Mouse (Mus musculus) embryonic facial prominence, embryonic 12.5 days (tissue): ENCODE results near the gene Dbil5. TPM values are rescaled to one million over a fixed set of nuclear protein-coding genes. Genes with fewer than 3 reads are reported as not detected.
A peak's percentile ranks its signal among the peaks of the same experiment; 100 is the strongest.
"Not testable (repeated sequence)": the region's sequence is repeated elsewhere in the genome, so short reads cannot be mapped to it uniquely, and the experiment has no call there.

Experiments
- ATAC-seq: fragments of 200-750 bp; cut with Nextera tagmentation; 2 replicates; pipeline ENCODE4 v1.8.0; 2017; ENCODE audit not compliant: insufficient number of reproducible peaks, insufficient read depth, low FRiP score, low TSS enrichment
- H3K27ac ChIP-seq: fragments of 300-500 bp; sonication (generic); 2 replicates; pipeline ENCODE4 v1.5.1; 2016; ENCODE audit warnings: mild to moderate bottlenecking
- H3K27me3 ChIP-seq: fragments of 300-500 bp; sonication (generic); 2 replicates; pipeline ENCODE4 v1.6.1; 2016; ENCODE audit warnings: mild to moderate bottlenecking, moderate library complexity
- H3K36me3 ChIP-seq: fragments of 300-500 bp; sonication (generic); 2 replicates; pipeline ENCODE4 v1.6.1; 2016; ENCODE audit warnings: mild to moderate bottlenecking
- H3K4me1 ChIP-seq: fragments of 300-500 bp; sonication (generic); 2 replicates; pipeline ENCODE4 v1.6.1; 2016
- H3K4me2 ChIP-seq: fragments of 300-500 bp; sonication (generic); replicated peaks from 2 replicates; pipeline ENCODE4 v1.6.1; 2016; ENCODE audit warnings: mild to moderate bottlenecking, moderate library complexity
- H3K4me3 ChIP-seq: fragments of 300-500 bp; sonication (generic); 2 replicates; pipeline ENCODE4 v1.5.1; 2016; ENCODE audit warnings: mild to moderate bottlenecking
- H3K9ac ChIP-seq: fragments of 300-500 bp; sonication (generic); 2 replicates; pipeline ENCODE4 v1.6.1; 2016; ENCODE audit warnings: mild to moderate bottlenecking, moderate library complexity
- H3K9me3 ChIP-seq: fragments of 300-500 bp; sonication (generic); 2 replicates; pipeline ENCODE4 v1.6.1; 2016; ENCODE audit warnings: mild to moderate bottlenecking, moderate library complexity
- WGBS: fragments of 180-500 bp; shearing (Covaris S2); methylation state at CpG from one replicate; pipeline ENCODE4 v1.1.7; 2016; 5-methylcytosine and 5-hydroxymethylcytosine counted together
- polyA plus RNA-seq: library from polyadenylated mRNA; unstranded; fragments of >200 nt; fragmentation: Nextera tagmentation; extraction: Ambion mirVana; gene quantifications from 2 replicates; pipeline ENCODE4 v1.2.1, GENCODE M21; 2016

Dbil5 gene
- polyA plus RNA-seq, 1 experiment from 2014 or later: 0.72 TPM

DNA sequence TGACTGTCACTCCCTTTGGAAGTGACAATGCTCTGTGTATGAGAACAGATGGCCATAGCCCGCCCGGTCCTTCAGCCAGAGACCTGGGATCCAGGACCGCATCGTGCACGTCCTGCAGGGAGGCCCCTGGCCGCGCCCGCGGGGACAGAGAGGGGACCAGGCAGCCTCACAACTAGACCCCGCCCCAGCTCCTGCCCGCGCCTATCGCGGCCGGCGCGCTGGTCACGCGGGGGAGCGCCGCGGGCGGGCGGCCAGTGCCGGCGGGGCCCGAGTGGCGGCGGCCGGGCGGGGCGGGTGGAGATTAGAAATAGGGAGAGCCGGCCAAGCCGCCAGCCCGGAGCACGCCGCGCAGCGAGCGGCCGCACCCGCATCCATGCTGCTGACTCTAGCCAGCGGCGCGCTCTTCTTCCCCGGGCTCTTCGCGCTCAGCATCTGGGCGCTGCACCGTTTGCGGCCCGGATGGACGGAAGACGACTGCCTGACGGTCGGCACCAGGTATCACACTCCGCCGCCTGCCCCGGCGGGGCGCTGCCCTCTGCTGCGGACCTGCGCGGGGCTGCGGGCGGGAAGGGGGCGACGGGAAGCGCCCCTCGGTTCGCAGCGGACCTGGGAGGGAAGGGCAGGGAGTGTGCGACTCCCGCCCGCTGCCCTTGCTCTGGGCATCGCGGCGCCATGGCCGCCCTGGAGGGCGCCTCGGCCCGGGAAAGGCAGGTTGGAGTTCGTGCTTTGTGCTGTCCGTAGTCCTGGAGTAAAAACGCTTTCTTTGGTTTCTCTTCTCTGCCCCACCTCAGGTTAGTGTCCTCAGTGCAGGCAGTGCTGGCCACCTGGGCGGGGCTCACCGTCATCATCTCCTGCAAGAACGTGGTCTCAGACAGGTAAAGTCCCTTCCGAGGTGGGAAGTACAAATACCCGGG is 15.4 kb upstream of the Dbil5 start:
- WGBS: under 1% methylated on average over 81 of the region's 90 CpGs
- peak overlapping the region; percentile 84 for H3K27ac ChIP-seq
- H3K36me3 ChIP-seq: 0 out of 2 replicates have a peak, but pooled peaks cover 7% of the 10 kb centered on the region
- no peaks in the 10 kb centered on the region for H3K9me3 ChIP-seq
- peak overlapping the region; percentile 89 for H3K9ac ChIP-seq
- no peaks in the 10 kb centered on the region for H3K27me3 ChIP-seq
- H3K4me2 ChIP-seq: peak overlapping the region; percentile 89
- ATAC-seq: peak; percentile 93
- peak overlapping the region; percentile 86 for H3K4me3 ChIP-seq
- peaks cover 9% of the 10 kb centered on the region; the same call in 1 of the 2 replicates for H3K4me1 ChIP-seq

DNA sequence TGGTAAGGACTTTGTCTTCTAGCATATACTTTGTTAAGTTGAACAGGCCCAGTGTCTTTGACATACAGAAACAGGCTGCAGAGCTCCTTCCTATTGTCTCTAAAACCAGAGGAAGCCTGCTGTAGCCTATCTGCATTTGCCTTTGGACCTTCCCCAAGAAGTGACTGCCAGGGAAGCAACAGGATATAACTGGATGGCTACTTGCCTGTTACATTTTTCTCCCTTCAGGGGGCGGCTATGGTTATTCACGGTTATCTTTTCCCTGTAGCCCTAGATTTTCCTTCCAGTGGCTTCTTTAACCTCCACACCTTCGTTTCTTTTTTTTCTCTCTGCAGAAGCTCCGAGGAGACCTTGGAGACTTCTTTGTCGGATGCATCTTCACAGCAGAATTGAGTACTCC is 10.6 kb upstream of the Dbil5 start:
- no peak for ATAC-seq
- Histone ChIP-seq H3K4me2 (no peak overlapping the region), H3K27ac (no peak overlapping the region), H3K4me1 (peaks cover 9% of the 10 kb centered on the region; the same call in 1 of the 2 replicates), H3K27me3 (no peaks in the 10 kb centered on the region), H3K9ac (no peak overlapping the region), H3K4me3 (no peak overlapping the region), H3K9me3 (no peaks in the 10 kb centered on the region), H3K36me3 (peaks cover 42% of the 10 kb centered on the region)
- 91% methylated on average over 5 of the region's 5 CpGs for WGBS

DNA sequence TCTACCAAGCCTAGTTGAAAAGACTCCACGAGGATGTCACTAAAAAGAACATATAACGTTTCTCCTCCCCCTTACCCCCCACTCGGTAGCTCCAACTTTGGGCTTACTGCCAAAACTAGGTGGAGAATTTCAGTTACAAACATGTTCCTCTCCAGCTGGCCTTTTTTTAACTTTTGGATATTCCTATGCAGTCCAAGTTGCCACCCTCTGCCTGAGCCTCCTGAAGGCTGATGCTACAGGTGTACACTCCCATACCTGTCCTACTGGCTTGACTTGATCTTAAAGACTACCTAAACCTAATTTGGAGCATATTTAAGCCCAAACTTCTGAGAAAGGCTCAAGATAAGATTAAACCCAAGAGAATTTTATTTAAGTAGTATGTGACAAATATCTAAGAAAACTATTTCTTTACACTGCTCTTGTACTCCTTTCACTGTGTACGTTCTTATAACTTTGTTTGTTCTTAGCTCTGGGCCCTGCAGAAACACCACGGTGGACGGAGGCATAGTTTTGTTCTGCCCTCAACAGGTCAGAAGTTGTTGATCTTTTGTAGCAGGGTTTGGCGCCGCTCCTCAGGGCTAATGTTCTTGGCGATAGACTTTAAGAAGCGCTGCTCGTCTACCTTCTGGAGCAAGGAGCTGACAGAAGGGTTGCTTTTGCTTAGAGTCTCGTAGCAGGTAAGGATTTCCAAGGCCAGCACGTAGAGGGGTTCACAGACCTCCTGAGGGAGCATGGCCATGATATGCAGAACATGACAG is 7.0 kb upstream of the Dbil5 start:
- H3K4me1 ChIP-seq: no peaks in the 10 kb centered on the region
- H3K27ac ChIP-seq: no peak overlapping the region
- H3K4me2 ChIP-seq: no peak overlapping the region
- H3K9ac ChIP-seq: no peak overlapping the region
- H3K27me3 ChIP-seq: no peaks in the 10 kb centered on the region
- no peak for ATAC-seq
- peaks cover 68% of the 10 kb centered on the region for H3K36me3 ChIP-seq
- no peaks in the 10 kb centered on the region for H3K9me3 ChIP-seq
- 89% methylated on average over 13 of the region's 13 CpGs for WGBS
- H3K4me3 ChIP-seq: no peak overlapping the region

GRCm38 (mm10) chr11:76211595-76211994 is 5.8 kb upstream of the Dbil5 start:
- H3K4me1 ChIP-seq, ATAC-seq: not testable (repeated sequence)
- peaks cover 61% of the 10 kb centered on the region for H3K36me3 ChIP-seq

GRCm38 (mm10) chr11:76213841-76214240 is 3.6 kb upstream of the Dbil5 start:
- Histone ChIP-seq H3K36me3 (peaks cover 44% of the 10 kb centered on the region), H3K9me3 (no peaks in the 10 kb centered on the region), H3K4me2 (no peak overlapping the region), H3K27me3 (no peaks in the 10 kb centered on the region), H3K27ac (no peak overlapping the region), H3K4me3 (no peak overlapping the region), H3K9ac (no peak overlapping the region), H3K4me1 (no peaks in the 10 kb centered on the region; the same call in 1 of the 2 replicates)
- ATAC-seq: no peak
- WGBS: 70% methylated on average over 5 of the region's 5 CpGs

More at GRCm38 (mm10) chr11:76211595-76211994, 5.8 kb upstream of the Dbil5 start:
- 92% methylated on average over 5 of the region's 6 CpGs for WGBS
- H3K27me3 ChIP-seq, H3K27ac ChIP-seq, H3K9me3 ChIP-seq, H3K4me2 ChIP-seq, H3K4me3 ChIP-seq, H3K9ac ChIP-seq: not testable (repeated sequence)

GRCm38 (mm10) chr11:76215011-76215410 is 2.4 kb upstream of the Dbil5 start:
- Histone ChIP-seq H3K27ac (no peak overlapping the region), H3K4me2 (no peak overlapping the region), H3K36me3 (peaks cover 42% of the 10 kb centered on the region), H3K9me3 (no peaks in the 10 kb centered on the region), H3K4me1 (no peaks in the 10 kb centered on the region; the same call in 1 of the 2 replicates), H3K9ac (no peak overlapping the region), H3K27me3 (no peaks in the 10 kb centered on the region), H3K4me3 (no peak overlapping the region)
- WGBS: 95% methylated on average over 2 of the region's 2 CpGs
- no peak for ATAC-seq

DNA sequence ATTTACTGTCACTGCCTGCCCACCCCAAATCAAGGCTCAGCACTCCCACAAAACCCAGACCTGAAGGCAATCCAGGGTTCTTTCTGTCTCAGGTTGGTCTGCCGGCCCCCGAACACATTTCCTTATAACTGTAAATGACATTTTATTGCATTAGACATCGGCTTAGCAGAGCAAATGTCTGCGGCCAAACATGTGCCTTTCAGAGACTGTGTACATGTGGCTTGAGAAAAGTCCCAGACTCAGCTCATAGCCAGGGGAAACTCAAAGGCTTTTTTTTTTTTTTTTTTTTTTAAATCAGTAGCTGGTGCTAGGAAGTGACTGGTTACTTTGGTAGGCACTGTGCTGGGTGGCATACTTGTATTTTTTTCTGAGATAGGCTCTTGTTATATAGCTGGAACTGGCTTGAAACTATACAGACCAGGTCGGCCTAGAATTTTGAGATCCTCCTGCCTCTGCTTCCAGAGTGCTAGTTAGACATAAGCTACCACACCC is 1.3 kb upstream of the Dbil5 start:
- Histone ChIP-seq H3K27ac (peak overlapping the region; percentile 95; the same call in 1 of the 2 replicates), H3K4me1 (no peaks in the 10 kb centered on the region; the same call in 1 of the 2 replicates), H3K4me2 (peak overlapping the region; percentile 53), H3K9me3 (no peaks in the 10 kb centered on the region), H3K4me3 (peak overlapping the region; percentile 78), H3K27me3 (no peaks in the 10 kb centered on the region), H3K9ac (no peak overlapping the region), H3K36me3 (peaks cover 37% of the 10 kb centered on the region)
- ATAC-seq: no peak
- WGBS: 91% methylated on average over 5 of the region's 5 CpGs

DNA sequence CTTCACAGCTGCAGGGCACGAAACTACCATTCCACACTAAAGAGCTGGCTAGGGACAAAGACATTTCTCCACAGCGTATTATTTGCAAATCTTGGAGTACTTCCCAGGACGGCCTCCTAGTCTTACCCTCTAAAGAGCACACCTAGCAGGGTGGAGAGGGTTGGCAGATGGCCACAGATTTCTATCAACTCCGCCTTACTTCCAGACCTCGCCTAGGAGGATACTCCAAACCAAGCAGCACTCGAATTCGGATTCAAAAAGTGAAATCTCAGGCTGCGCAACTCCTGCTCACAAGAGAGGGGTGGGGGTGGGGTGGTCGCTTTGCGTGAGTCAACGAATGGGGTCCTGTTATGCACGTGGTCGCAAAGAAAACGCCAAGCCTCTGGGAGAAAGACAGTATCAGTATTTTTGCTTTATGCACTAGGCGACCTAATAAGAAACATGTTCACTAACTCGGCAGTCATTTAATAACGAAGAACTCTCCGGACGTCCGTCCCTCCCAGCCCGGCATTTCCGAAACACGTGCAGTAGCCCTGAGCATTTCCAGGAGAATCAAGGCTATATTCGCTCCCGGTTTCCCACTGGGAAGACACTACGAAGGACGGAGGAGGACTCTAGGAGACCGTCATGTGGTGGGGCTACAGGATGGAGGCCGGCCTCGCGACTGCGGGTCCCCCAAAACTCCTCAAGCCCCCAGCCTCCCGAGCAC is 573 bp upstream of the Dbil5 start:
- peaks cover 41% of the 10 kb centered on the region for H3K36me3 ChIP-seq
- ATAC-seq: no peak; the same call in 1 of the 2 replicates
- 3% methylated on average over 33 of the region's 33 CpGs for WGBS

GRCm38 (mm10) chr11:76224631-76225030 is 7.2 kb downstream of the Dbil5 start:
- no peak overlapping the region for H3K4me3 ChIP-seq
- H3K36me3 ChIP-seq: peaks cover 42% of the 10 kb centered on the region
- ATAC-seq: no peak
- no peak overlapping the region for H3K27ac ChIP-seq
- no peak overlapping the region for H3K9ac ChIP-seq
- H3K27me3 ChIP-seq: no peaks in the 10 kb centered on the region
- H3K4me2 ChIP-seq: no peak overlapping the region
- H3K4me1 ChIP-seq: no peaks in the 10 kb centered on the region
- WGBS: 97% methylated on average over 5 of the region's 5 CpGs
- no peaks in the 10 kb centered on the region for H3K9me3 ChIP-seq

More for the DNA sequence above, 573 bp upstream of the Dbil5 start:
- no peaks in the 10 kb centered on the region for H3K27me3 ChIP-seq
- peak overlapping the region; percentile 90 for H3K9ac ChIP-seq
- peak overlapping the region; percentile 53 for H3K4me2 ChIP-seq
- no peaks in the 10 kb centered on the region for H3K9me3 ChIP-seq
- no peaks in the 10 kb centered on the region; the same call in 1 of the 2 replicates for H3K4me1 ChIP-seq
- H3K27ac ChIP-seq: peak overlapping the region; percentile 95
- peak overlapping the region; percentile 78 for H3K4me3 ChIP-seq

DNA sequence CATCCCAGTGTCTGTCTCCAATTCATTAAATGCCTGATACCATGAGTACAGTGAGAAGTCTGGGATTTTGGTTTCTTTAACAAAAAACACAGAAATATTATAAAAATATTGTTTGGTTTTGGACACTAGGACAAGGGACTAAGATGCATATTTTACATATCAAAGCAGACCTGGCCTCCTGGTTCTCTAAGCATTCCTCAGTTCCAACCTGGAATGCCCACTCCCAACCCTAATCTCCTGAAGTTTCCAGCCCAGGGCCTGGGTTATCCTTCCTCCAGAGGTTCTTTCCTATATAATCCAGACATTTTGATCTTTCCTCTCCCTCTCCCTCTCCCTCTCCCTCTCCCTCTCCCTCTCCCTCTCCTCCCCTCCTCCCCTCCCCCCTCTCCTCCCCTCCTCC is 7.6 kb downstream of the Dbil5 start:
- no peak for ATAC-seq
- Histone ChIP-seq H3K9me3 (no peaks in the 10 kb centered on the region), H3K9ac (no peak overlapping the region), H3K4me1 (no peaks in the 10 kb centered on the region), H3K4me2 (no peak overlapping the region), H3K4me3 (no peak overlapping the region), H3K36me3 (peaks cover 42% of the 10 kb centered on the region), H3K27me3 (no peaks in the 10 kb centered on the region), H3K27ac (no peak overlapping the region)

DNA sequence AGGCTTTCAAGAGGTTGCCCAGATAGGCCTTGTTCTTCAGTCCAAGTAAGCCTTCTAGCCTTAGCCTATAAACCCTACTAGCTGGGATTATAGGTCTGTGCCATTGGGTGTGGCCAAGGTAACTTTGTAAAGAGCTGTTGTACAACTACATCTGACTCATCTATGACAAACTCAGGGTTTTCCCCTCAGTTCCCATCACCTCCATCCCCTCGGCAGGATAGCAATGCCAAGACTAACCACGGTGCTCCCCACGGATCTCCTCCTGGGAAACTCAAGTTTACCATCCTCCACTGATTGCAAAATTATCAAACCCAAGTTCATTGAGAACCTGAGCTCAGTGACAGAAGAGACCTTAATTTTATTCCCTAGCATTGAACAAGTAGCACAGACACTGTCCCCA is 18.7 kb downstream of the Dbil5 start:
- Histone ChIP-seq H3K9me3 (no peaks in the 10 kb centered on the region), H3K36me3 (peaks cover 62% of the 10 kb centered on the region), H3K9ac (no peak overlapping the region), H3K27me3 (no peaks in the 10 kb centered on the region), H3K4me1 (no peaks in the 10 kb centered on the region), H3K27ac (no peak overlapping the region), H3K4me2 (no peak overlapping the region), H3K4me3 (no peak overlapping the region)
- no peak for ATAC-seq
- 88% methylated on average over 3 of the region's 3 CpGs for WGBS
